Mouse (Mus musculus) testis, postnatal 10 days (tissue): ENCODE measurements around the gene Orc3.

Experiments
- DNase-seq: peaks from one replicate; pipeline ENCODE4 v3.0.0; 2021; ENCODE audit warnings: low spot score

Orc3 gene

DNA sequence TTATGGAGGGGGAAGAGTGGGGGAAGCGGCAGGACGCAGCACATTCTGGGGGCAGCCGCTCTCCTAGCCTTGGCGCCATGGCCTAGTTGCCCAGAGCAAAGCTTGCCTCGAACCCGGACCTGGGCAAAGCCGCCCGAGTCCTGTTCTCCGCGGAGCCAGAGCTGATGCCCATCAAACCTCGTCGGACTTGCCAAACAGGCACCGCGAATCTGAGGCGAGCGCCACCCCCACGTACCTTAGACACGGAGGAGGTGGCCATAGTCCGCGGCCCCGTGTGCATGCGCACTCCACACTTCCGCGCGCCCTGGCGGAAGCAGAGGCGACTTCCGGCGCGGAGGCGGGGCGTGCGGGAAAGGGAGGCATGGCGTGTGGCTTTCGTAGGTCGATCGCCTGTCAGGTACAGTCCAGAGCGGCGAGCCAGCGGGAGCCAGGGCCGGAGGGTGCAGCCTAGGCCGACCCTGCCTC, at the start of gene Orc3, which contains the start of gene Rars2:
TSS of gene Orc3 (minus strand) at position 315 of the 465 bp plus-strand sequence.
TSS of gene Rars2 (plus strand) at position 328 of the 465 bp plus-strand sequence.
- DNase-seq = peak; percentile 94

GRCm38 (mm10) chr4:34661927-34662326, 47.2 kb upstream of the Orc3 start:
- DNase-seq = no peak

DNA sequence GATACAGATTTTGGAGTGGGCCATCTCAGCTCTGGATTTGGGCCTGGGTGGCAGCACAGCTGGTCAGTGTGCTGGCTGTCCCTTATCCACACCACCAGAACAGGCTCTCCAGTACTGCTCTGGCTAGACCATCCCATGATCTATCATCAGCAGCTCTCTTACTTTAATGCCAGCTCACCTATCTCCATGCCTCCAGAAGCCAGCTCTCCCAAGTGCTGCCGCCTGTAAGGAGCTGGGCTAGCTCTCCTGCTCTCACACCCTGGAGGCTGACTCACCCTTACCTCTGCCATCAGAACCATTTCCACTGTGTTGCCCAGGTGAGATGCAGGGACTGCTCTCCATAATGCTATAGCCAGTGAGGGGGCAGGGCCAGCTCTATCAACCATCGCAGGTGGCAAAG, 46.8 kb upstream of the Orc3 start:
- no peak for DNase-seq

- no peak for DNase-seq
Measured at GRCm38 (mm10) chr4:34659012-34659411, 44.3 kb upstream of the Orc3 start.

GRCm38 (mm10) chr4:34656101-34656500, 41.4 kb upstream of the Orc3 start:
- DNase-seq = no peak

DNA sequence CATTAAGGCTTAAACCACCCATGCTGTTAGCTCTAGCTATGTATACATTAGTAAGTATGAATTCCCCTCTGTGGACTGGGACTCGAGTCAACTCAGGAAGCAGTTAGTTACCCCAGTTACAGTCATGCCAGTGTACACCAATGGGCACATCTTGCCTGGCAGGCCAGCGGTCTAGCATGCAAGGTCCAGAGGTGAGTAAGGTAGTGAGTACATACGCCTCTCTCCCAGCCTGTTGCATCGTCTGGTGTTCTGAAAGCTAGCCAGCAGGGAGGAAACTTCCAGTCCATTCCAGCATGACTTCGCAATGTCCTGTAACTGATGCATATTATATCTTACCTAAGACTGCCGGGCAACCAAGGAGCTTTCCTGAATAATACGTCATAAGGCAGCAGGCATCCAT, 38.4 kb upstream of the Orc3 start:
- DNase-seq = no peak

DNA sequence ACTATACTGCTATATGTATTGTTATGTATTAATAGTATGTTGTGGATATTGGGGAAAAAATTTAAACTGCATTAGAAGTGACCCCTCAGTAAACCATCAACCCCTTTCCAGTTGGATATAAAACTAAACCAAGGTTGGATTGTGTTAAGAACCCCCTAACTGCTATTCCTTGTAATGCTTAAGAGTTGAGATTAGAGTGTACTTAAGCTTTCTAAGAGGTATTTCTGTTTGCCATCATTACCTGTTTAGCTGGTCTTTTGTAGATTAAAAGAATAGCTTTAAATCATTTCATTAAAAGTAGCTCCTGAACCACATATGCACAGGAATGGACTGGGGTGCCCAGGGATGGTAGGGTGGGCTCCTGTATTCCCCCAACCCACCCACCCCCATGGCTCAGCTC, 30.0 kb upstream of the Orc3 start:
- DNase-seq = no peak

- no peak for DNase-seq
Measured at GRCm38 (mm10) chr4:34640731-34641130, 26.0 kb upstream of the Orc3 start.

GRCm38 (mm10) chr4:34639745-34640364, 25.1 kb upstream of the Orc3 start:
- no peak for DNase-seq

DNA sequence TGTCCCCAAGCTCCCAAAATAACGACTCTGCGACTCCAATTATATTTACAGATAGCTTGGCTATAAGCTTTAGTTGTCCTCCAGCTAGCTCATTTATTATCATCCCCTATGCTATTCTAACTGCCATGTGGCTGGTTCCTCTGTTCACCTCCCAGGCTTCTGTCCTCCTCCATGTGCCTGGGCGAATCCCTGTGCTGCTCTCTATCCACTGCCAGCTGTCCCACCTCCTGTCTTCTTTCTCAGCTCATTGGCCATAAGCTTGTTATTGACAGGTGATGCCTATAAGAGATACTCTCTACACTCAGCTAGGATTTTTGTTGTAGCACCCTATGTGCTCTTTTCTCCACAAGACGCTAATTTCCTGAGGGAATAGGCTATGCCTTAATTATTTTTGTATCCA, 23.1 kb upstream of the Orc3 start:
- no peak for DNase-seq

GRCm38 (mm10) chr4:34637386-34637785, 22.6 kb upstream of the Orc3 start:
- DNase-seq = no peak

- DNase-seq = no peak
Measured at GRCm38 (mm10) chr4:34636036-34636435, 21.3 kb upstream of the Orc3 start.

GRCm38 (mm10) chr4:34634129-34634528, 19.4 kb upstream of the Orc3 start:
- DNase-seq = no peak

DNA sequence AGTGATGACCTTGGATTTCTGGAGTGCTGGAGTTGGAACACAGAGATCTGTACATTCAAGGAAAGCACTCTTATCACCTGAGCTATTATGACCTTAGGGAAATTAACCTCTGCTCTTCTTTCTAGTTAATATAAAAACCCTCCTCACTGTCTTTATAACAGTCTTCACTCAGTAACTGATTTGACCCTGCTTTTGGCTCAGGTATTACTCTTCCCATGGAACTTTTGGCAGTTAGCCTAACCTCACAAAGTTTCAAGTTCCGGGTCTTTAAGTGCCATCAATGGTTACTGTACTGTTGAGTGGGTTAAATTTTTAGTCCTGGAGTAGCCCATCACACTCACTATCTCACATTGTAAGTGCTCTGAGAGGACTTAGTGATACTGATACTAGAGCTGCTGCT, 15.2 kb upstream of the Orc3 start:
- DNase-seq = no peak

GRCm38 (mm10) chr4:34626401-34626800, 11.7 kb upstream of the Orc3 start:
- DNase-seq = no peak

GRCm38 (mm10) chr4:34625556-34625955, 10.8 kb upstream of the Orc3 start:
- DNase-seq = no peak

DNA sequence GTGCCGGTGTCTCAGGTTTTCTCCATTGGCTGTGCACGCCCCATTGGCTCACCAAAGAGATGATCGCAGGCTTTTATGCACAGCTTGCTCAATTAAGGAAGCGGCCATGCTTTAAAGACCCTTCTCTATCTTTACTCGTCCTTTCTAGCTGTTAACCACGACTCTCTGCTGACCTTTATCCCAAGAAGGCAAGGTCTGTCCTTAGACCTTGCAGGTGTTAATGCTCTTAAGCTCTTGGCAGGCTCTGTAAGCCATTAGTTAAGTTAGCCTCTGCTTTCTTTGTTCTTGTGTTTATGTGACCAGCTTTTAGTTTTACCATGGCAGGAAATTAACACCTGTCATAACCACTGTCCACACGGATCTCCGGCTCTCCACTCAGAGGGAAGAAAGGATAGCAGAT, 1.4 kb upstream of the Orc3 start:
- no peak for DNase-seq

- no peak for DNase-seq
Measured at GRCm38 (mm10) chr4:34615303-34615702, 559 bp upstream of the Orc3 start.

GRCm38 (mm10) chr4:34613571-34614145, 1.1 kb downstream of the Orc3 start:
- DNase-seq = peak; percentile 50

- no peak for DNase-seq
Measured at GRCm38 (mm10) chr4:34606658-34607057, 8.1 kb downstream of the Orc3 start.

GRCm38 (mm10) chr4:34603123-34603522, 11.6 kb downstream of the Orc3 start:
- no peak for DNase-seq

DNA sequence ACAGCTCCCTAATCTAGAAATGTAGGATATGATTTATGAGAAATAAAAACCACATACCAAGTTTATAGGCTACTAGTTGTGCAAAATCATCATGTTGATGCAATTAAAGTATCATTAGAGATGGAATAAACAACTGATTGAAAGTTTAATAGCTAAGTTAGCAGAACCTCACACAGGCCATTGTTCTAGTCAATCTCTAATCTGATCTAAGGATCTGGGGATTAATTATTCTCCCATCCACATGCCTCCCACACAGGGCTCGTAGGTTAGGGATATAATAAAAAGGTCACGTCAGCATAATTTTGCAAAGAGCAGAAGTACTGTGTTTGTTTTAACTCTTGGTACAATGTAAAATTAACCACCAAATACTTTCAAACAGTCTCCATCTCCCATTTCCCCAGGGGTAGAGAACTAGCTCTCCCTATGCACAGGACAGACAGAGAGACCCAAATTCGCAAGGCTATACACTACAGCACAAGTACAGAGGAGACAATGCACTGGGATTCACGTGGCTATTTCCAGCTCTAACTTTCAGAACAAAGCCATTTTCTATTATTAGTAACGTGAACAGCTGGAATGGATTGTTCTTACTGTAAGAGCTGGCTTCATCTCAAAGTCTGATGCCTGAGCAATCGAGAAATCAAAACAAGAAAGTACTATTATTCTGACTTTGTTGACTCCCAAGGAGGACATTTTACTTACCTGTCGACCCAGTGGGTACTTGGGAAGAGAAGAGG, 29.7 kb downstream of the Orc3 start:
- DNase-seq = no peak

GRCm38 (mm10) chr4:34583427-34583826, 31.3 kb downstream of the Orc3 start:
- no peak for DNase-seq
